Mouse (Mus musculus) intestine, postnatal 0 days (tissue): ENCODE measurements at regions not wholly inside any gene's neighbourhood (a gene's known extent, or its start where the extent isn't known, plus 50 kb on each side); places are given as distances from the start of the nearest gene placed in this dataset.

Experiments used
- ATAC-seq: fragments of 200-750 bp; cut with Nextera tagmentation; 2 replicates; pipeline ENCODE4 v1.8.0; 2017; ENCODE audit warnings: mild to moderate bottlenecking, moderate TSS enrichment, moderate library complexity
- H3K27ac ChIP-seq: fragments of 300-500 bp; sonication (generic); 2 replicates; pipeline ENCODE4 v1.5.1; 2014; ENCODE audit warnings: mild to moderate bottlenecking, low read depth, low read length, moderate library complexity
- H3K27me3 ChIP-seq: fragments of 300-500 bp; sonication (generic); replicated peaks from 2 replicates; pipeline ENCODE4 v1.6.1; 2014; ENCODE audit warnings: low read length, mixed read lengths; ENCODE audit not compliant: control insufficient read depth, insufficient read depth
- H3K36me3 ChIP-seq: fragments of 300-500 bp; sonication (generic); 2 replicates; pipeline ENCODE4 v1.6.1; 2014; ENCODE audit warnings: mild to moderate bottlenecking, moderate library complexity; ENCODE audit not compliant: control insufficient read depth, insufficient read depth
- H3K4me1 ChIP-seq: fragments of 300-500 bp; sonication (generic); replicated peaks from 2 replicates; pipeline ENCODE4 v1.6.1; 2014; ENCODE audit warnings: antibody characterized with exemption, low read length, mixed read lengths; ENCODE audit not compliant: control insufficient read depth, insufficient read depth
- H3K4me2 ChIP-seq: fragments of 300-500 bp; sonication (generic); replicated peaks from 2 replicates; pipeline ENCODE4 v1.6.1; 2014; ENCODE audit warnings: low read depth, mild to moderate bottlenecking, moderate library complexity
- H3K4me3 ChIP-seq: fragments of 300-500 bp; sonication (generic); 2 replicates; pipeline ENCODE4 v1.5.1; 2014; ENCODE audit warnings: low read depth, low read length
- H3K9ac ChIP-seq: fragments of 300-500 bp; sonication (generic); 2 replicates; pipeline ENCODE4 v1.6.1; 2014; ENCODE audit warnings: mild to moderate bottlenecking, low read depth, low read length
- H3K9me3 ChIP-seq: fragments of 300-500 bp; sonication (generic); 2 replicates; pipeline ENCODE4 v1.6.1; 2016; ENCODE audit warnings: mixed run types; ENCODE audit not compliant: control insufficient read depth
- CTCF ChIP-seq: sonication (generic); IDR thresholded peaks from 2 replicates; pipeline ENCODE4 v1.5.1; 2016; ENCODE audit warnings: low read depth, mild to moderate bottlenecking, control low read depth, antibody characterized with exemption, moderate library complexity
- whole genome bisulfite sequencing: fragments of 180-500 bp; shearing (Covaris S2); extraction: QIAGEN DNeasy Blood & Tissue Kit; methylation state at CpG from one replicate; pipeline ENCODE4 v1.1.7; 2014; 5-methylcytosine and 5-hydroxymethylcytosine counted together

- no peak for ATAC-seq
- Histone ChIP-seq H3K4me2 (no peak overlapping the region), H3K9me3 (no peaks in the 10 kb centered on the region), H3K27me3 (no peaks in the 10 kb centered on the region), H3K9ac (no peak overlapping the region), H3K36me3 (no peaks in the 10 kb centered on the region), H3K4me1 (no peaks in the 10 kb centered on the region), H3K4me3 (no peak overlapping the region), H3K27ac (no peak overlapping the region)
- no peak for TF ChIP-seq CTCF
- 66% methylated on average over 6 of the region's 6 CpGs for WGBS
Measured at GRCm38 (mm10) chr10:20891426-20891825, 60.9 kb upstream of the Ahi1 start.

- H3K4me3 ChIP-seq = no peak overlapping the region
- no peaks in the 10 kb centered on the region for H3K36me3 ChIP-seq
- H3K4me2 ChIP-seq = no peak overlapping the region
- H3K9me3 ChIP-seq = no peaks in the 10 kb centered on the region
- no peak overlapping the region for H3K27ac ChIP-seq
- no peaks in the 10 kb centered on the region for H3K27me3 ChIP-seq
- H3K4me1 ChIP-seq = no peaks in the 10 kb centered on the region
- no peak for ATAC-seq
- TF ChIP-seq CTCF = no peak
- 84% methylated on average over 5 of the region's 5 CpGs for WGBS
- H3K9ac ChIP-seq = no peak overlapping the region
Measured at GRCm38 (mm10) chr10:20883618-20884017, 68.7 kb upstream of the Ahi1 start.

- 88% methylated on average over 8 of the region's 8 CpGs for WGBS
- no peak for ATAC-seq
- Histone ChIP-seq H3K4me3 (no peak overlapping the region), H3K9me3 (no peaks in the 10 kb centered on the region), H3K9ac (no peak overlapping the region), H3K36me3 (no peaks in the 10 kb centered on the region), H3K4me1 (no peaks in the 10 kb centered on the region), H3K27ac (no peak overlapping the region), H3K4me2 (no peak overlapping the region), H3K27me3 (no peaks in the 10 kb centered on the region)
- TF ChIP-seq CTCF = no peak
Measured at GRCm38 (mm10) chr10:20882599-20882998, 69.7 kb upstream of the Ahi1 start.

- no peaks in the 10 kb centered on the region for H3K27me3 ChIP-seq
- no peaks in the 10 kb centered on the region for H3K9me3 ChIP-seq
- no peak for TF ChIP-seq CTCF
- WGBS = 79% methylated on average over 4 of the region's 4 CpGs
- no peaks in the 10 kb centered on the region for H3K36me3 ChIP-seq
- no peak overlapping the region for H3K4me2 ChIP-seq
- H3K4me3 ChIP-seq = no peak overlapping the region
- H3K4me1 ChIP-seq = no peaks in the 10 kb centered on the region
- H3K9ac ChIP-seq = no peak overlapping the region
- ATAC-seq = no peak
- no peak overlapping the region for H3K27ac ChIP-seq
Measured at GRCm38 (mm10) chr10:20880251-20880650, 72.1 kb upstream of the Ahi1 start.

GRCm38 (mm10) chr10:20879482-20879881 lies 72.9 kb upstream of the Ahi1 start:
- Histone ChIP-seq H3K9ac (no peak overlapping the region), H3K27me3 (no peaks in the 10 kb centered on the region), H3K4me2 (no peak overlapping the region), H3K27ac (no peak overlapping the region), H3K9me3 (no peaks in the 10 kb centered on the region), H3K4me1 (no peaks in the 10 kb centered on the region), H3K36me3 (no peaks in the 10 kb centered on the region), H3K4me3 (no peak overlapping the region)
- TF ChIP-seq CTCF = no peak
- WGBS = 78% methylated on average over 8 of the region's 8 CpGs
- ATAC-seq = no peak

- Histone ChIP-seq H3K27ac (no peak overlapping the region), H3K36me3 (no peaks in the 10 kb centered on the region), H3K4me2 (no peak overlapping the region), H3K9me3 (no peaks in the 10 kb centered on the region), H3K9ac (no peak overlapping the region), H3K4me3 (no peak overlapping the region), H3K27me3 (no peaks in the 10 kb centered on the region), H3K4me1 (no peaks in the 10 kb centered on the region)
- no peak for TF ChIP-seq CTCF
- ATAC-seq = no peak
- 79% methylated on average over 12 of the region's 12 CpGs for WGBS
Measured at GRCm38 (mm10) chr10:20867076-20867475, 85.3 kb upstream of the Ahi1 start.

- 72% methylated on average over 4 of the region's 4 CpGs for WGBS
- Histone ChIP-seq H3K9me3 (no peaks in the 10 kb centered on the region), H3K9ac (no peak overlapping the region), H3K4me1 (no peaks in the 10 kb centered on the region), H3K36me3 (no peaks in the 10 kb centered on the region), H3K27me3 (no peaks in the 10 kb centered on the region), H3K27ac (no peak overlapping the region), H3K4me2 (no peak overlapping the region), H3K4me3 (no peak overlapping the region)
- ATAC-seq = no peak
- no peak for TF ChIP-seq CTCF
Measured at GRCm38 (mm10) chr10:20865031-20865430, 87.3 kb upstream of the Ahi1 start.
